Mouse (Mus musculus) macrophage (primary cell): Measurements from ENCODE around the gene 9230102O04Rik. TPM values are rescaled to one million over a fixed set of nuclear protein-coding genes. Genes with fewer than 3 reads are reported as not detected.

Experiments
- H3K27ac ChIP-seq: fragments of 350-480 bp; formaldehyde crosslinking; 2 replicates; pipeline ENCODE4 v1.9.0; 2021
- H3K36me3 ChIP-seq: fragments of 350-480 bp; formaldehyde crosslinking; 2 replicates; pipeline ENCODE4 v1.9.0; 2021; ENCODE audit errors: inconsistent target
- H3K4me3 ChIP-seq: fragments of 350-480 bp; formaldehyde crosslinking; 2 replicates; pipeline ENCODE4 v1.9.0; 2021; ENCODE audit errors: inconsistent target
- H3K79me2 ChIP-seq: fragments of 350-480 bp; formaldehyde crosslinking; 2 replicates; pipeline ENCODE4 v1.9.0; 2021; ENCODE audit errors: inconsistent target
- WGBS: methylation state at CpG from one replicate; pipeline ENCODE4 v1.1.7; 2026; ENCODE audit warnings: inconsistent platforms; ENCODE audit not compliant: missing documents; 5-methylcytosine and 5-hydroxymethylcytosine counted together
- polyA plus RNA-seq: library from polyadenylated mRNA; stranded (reverse); fragments of 250-400 nt; gene quantifications from 3 replicates; pipeline ENCODE4 v1.2.4, GENCODE M21; 2018; ENCODE audit warnings: inconsistent platforms

9230102O04Rik gene
- polyA plus RNA-seq, 1 experiment from 2014 or later = not detected

GRCm38 (mm10) chr2:9871141-9871716 is 18.1 kb downstream of the 9230102O04Rik start:
- WGBS = 6% methylated on average over 4 of the region's 4 CpGs
- Histone ChIP-seq H3K79me2 (no peaks in the 10 kb centered on the region), H3K36me3 (no peaks in the 10 kb centered on the region), H3K27ac (no peak overlapping the region), H3K4me3 (no peak overlapping the region)

GRCm38 (mm10) chr2:9867092-9867825 is 22.1 kb downstream of the 9230102O04Rik start:
- Histone ChIP-seq H3K27ac (no peak overlapping the region), H3K79me2 (no peaks in the 10 kb centered on the region), H3K36me3 (no peaks in the 10 kb centered on the region), H3K4me3 (no peak overlapping the region)
- 47% methylated on average over 10 of the region's 12 CpGs for WGBS

GRCm38 (mm10) chr2:9860698-9861097 is 28.6 kb downstream of the 9230102O04Rik start:
- no peaks in the 10 kb centered on the region for H3K79me2 ChIP-seq
- H3K36me3 ChIP-seq = no peaks in the 10 kb centered on the region
- 28% methylated on average over 2 of the region's 5 CpGs for WGBS

DNA sequence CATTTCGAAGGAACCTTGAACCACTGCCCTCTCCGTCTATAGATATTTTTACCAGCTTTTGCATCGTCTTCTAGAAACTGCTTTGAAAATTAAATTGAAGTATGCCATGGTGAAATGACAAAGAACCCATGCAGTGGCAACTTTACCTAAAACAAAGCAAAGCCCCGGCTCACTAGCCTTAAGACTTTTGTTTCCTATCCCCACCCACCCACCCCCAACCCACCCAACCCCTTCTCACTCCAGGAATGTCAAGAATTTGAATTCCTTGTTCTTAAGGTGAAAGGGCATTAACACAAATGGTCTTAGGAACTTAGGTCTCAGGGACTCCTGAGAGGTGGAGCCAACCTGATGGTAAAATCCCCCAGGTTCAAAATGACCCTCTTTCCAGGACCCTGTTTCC is 33.5 kb downstream of the 9230102O04Rik start:
- Histone ChIP-seq H3K36me3 (no peaks in the 10 kb centered on the region), H3K4me3 (no peak overlapping the region), H3K79me2 (no peaks in the 10 kb centered on the region), H3K27ac (no peak overlapping the region)
- 93% methylated on average over 4 of the region's 4 CpGs for WGBS

More at GRCm38 (mm10) chr2:9860698-9861097, 28.6 kb downstream of the 9230102O04Rik start:
- H3K27ac ChIP-seq = no peak overlapping the region
- H3K4me3 ChIP-seq = no peak overlapping the region

DNA sequence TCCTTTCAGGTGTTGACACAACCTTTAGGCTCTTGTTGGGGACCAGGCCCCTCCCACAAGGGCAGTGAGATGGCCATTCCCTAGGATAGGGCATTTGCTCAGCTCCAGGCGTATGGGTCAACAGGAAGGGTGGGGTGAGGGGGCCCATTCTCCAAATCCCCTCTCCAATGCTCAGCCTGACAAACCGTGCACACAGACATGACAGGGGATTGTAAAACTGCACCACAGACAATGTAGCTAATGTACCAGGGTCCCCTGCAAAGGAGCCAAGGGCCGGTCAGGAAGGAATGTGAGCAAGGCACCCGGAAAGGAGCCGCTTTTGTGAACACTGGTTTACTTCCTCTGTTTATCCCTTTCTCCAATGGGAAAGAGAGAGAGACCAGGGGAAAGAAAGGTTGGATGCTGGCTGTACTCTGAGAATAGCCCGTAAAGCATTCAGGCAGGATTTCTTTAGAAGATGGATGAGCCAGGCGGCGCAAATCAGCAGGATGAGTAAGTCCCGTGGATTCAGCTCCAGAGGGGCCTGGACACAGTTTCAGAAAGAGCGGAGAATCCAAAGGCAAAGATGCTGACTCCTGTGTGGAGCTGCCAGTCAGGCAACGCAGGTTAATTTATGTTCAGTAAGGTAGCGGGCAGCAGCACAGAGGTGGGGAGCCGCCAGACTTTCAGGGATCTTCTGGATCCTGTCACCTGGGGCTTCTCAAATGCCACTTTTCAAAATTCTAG is 36.3 kb downstream of the 9230102O04Rik start:
- Histone ChIP-seq H3K79me2 (no peaks in the 10 kb centered on the region), H3K36me3 (no peaks in the 10 kb centered on the region), H3K27ac (no peak overlapping the region), H3K4me3 (no peak overlapping the region)
- 93% methylated on average over 13 of the region's 13 CpGs for WGBS

- no peak overlapping the region for H3K27ac ChIP-seq
- H3K4me3 ChIP-seq = no peak overlapping the region
- WGBS = 92% methylated on average over 7 of the region's 7 CpGs
- H3K36me3 ChIP-seq = no peaks in the 10 kb centered on the region
- no peaks in the 10 kb centered on the region for H3K79me2 ChIP-seq
Observed at GRCm38 (mm10) chr2:9835195-9835594, 54.1 kb downstream of the 9230102O04Rik start.

- Histone ChIP-seq H3K27ac (no peak overlapping the region), H3K4me3 (no peak overlapping the region), H3K36me3 (no peaks in the 10 kb centered on the region), H3K79me2 (no peaks in the 10 kb centered on the region)
- WGBS = 90% methylated on average over 7 of the region's 7 CpGs
Observed at GRCm38 (mm10) chr2:9833712-9834111, 55.6 kb downstream of the 9230102O04Rik start.

Other genes with a start within 250 kb of the 9230102O04Rik start
- not detected in 3 replicates for gene 4930412O13Rik, start 8.3 kb downstream of the 9230102O04Rik start, polyA plus RNA-seq
- gene Gata3, start 494 bp upstream of the 9230102O04Rik start, polyA plus RNA-seq = 0.06 TPM in 1 of 3 replicates, not detected in the others
- gene Taf3, start 159.1 kb upstream of the 9230102O04Rik start, polyA plus RNA-seq = 5.1 to 15.9 TPM (median 8.5 TPM) in 3 replicates
- 245 to 309 TPM (median 249 TPM) in 3 replicates for gene Atp5c1, start 191.0 kb upstream of the 9230102O04Rik start, polyA plus RNA-seq
- gene Kin, start 191.1 kb upstream of the 9230102O04Rik start, polyA plus RNA-seq = 10.6 to 21.0 TPM (median 16.0 TPM) in 3 replicates
- gene Itih2, start 241.9 kb upstream of the 9230102O04Rik start, polyA plus RNA-seq = not detected in 3 replicates